Mouse (Mus musculus): ENCODE measurements around the gene Grip1.

DNA sequence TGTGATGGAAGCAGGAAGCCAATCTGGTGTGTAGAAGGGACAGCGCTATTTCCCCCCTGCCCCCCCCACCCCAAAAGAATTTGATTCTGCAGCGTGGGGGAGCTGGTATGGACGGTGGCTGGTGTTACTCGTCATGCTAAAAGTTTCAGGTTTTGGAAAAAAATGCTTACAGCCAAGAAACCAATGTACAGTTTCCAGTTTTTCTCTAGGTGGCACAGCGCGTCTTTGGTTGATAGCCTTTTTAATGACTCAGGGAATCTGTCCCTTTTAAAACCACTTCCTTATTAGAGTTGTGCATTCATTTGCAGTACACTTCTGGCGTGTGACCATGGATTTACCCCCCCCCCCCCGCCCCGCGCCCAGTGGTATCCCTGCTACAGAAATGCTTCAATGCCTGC is 1.9 kb downstream of the Grip1 start:
- TF ChIP-seq POLR2A (IDR thresholded peaks at IDR 0.05; ENCODE audit: low read depth, low read length) (no peak), CTCF (IDR thresholded peaks at IDR 0.05; ENCODE audit: borderline replicate concordance, insufficient read depth, low read length) (no peak)
